Mouse (Mus musculus) heart, postnatal 36 days (tissue): ENCODE data around the gene Pde2a. TPM values are rescaled to one million over a fixed set of nuclear protein-coding genes. Genes with fewer than 3 reads are reported as not detected.
A peak's percentile ranks its signal among the peaks of the same experiment; 100 is the strongest.

ENCODE experiments used
- DNase-seq, 2 experiments: peaks; one replicate each; pipeline ENCODE4 v3.0.0; 2021 to 2022
- intact Hi-C: fragments of 180-260 bp; cut with DNase I; formaldehyde crosslinking; loops from one replicate; pipeline ENCODE4 v1.15.1; 2025
- total RNA-seq, 2 experiments: library from RNA; stranded (reverse); gene quantifications; 2 replicates each; pipeline ENCODE4 v1.2.3; 2021

Gene Pde2a
- total RNA-seq, 2 experiments from 2014 or later, result 51.8 to 74.3 TPM

DNA sequence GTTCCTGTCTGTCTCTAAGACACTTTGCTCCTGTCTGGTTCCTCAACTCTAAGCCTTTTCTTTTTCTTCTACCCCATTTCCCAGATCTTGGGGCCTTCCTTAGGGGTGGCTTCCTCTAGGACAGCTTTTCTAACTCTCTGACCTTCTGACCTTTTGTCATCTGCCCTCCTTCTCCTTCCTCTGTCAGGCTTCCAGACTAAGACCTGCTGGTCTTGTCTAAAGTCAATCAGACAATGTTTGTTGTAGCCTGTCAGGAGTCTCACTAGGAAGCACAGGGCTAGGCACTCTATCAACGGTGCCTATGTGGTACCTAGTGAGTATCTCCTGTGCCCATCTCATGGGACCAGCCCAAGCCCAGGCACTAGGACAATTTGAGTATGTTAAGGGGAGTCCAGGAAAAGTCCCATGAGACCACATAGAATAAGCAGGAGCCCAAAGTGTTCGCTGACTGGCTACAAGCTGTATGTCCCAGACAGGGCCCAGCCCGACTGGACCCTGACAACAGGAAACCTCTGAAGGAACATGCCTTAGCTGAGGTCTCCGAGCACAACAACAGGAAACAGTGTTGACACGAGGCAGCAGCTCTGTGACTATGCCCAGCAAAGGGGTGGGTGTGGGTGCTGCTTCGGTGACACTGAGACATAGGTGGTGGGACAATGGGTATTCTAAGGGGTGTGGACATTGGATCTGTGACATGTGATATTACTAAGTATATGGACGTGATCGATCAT, 44.5 kb downstream of the Pde2a start:
- intact Hi-C loops, result no loop called here
- DNase-seq, result no peak

GRCm38 (mm10) chr7:101466581-101467081, 45.1 kb downstream of the Pde2a start:
- no peak for DNase-seq
- intact Hi-C loops, result no loop called here

DNA sequence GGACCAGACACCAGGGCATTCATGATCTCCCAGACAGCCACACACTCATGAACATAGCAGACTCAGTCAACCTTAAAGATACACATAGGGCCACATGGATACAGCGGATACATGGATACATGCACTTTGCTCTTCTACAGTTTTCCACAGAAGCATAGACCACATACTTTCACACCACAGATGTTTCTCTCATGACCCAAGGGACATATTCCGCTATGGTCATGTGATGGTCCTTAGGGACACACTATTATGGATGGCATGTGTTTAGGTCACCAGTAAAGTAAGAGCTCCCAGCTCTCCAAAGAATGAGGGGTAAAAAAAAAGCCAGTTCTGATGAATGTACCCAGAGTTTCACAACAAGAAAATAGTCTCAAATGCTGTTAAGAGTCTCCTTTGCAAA, 49.9 kb downstream of the Pde2a start:
- no peak for DNase-seq
- intact Hi-C loops, result no loop called here

GRCm38 (mm10) chr7:101471968-101472480, 50.5 kb downstream of the Pde2a start:
- intact Hi-C loops, result loop anchor here (2.0 kb wide), 1 partner anchor 19 kb away; no protein-coding TSS in a partner anchor
- DNase-seq, result no peak

- DNase-seq, result peak; percentile 64 to 69
- intact Hi-C loops, result loop anchor here (2.0 kb wide), 1 partner anchor 20 kb away; no protein-coding TSS in a partner anchor
These were observed 51.4 kb downstream of the Pde2a start for GRCm38 (mm10) chr7:101472598-101473558.

DNA sequence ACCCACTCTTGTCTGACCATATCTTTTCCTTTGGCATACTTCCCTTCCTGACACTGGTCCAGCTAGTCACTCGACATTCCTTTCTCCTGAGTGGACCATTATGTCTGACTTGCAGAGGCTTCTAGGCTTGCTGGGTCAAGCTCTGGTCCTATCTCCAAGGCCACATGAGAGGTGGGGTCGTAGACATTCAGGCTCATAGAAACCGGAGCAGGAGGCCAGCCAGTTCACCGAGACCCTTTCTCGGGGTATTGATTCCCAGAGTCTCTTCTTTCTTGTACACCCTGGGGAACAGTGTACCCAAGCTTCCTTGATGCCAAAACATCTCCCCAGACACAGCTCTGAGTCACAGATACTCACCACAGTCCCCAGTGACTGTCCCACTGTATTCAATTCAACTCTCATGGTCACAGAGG, 52.9 kb downstream of the Pde2a start:
- intact Hi-C loops, result no loop called here
- DNase-seq, result no peak

- intact Hi-C loops, result no loop called here
- DNase-seq, result no peak
These were observed 54.5 kb downstream of the Pde2a start for GRCm38 (mm10) chr7:101476028-101476427.

DNA sequence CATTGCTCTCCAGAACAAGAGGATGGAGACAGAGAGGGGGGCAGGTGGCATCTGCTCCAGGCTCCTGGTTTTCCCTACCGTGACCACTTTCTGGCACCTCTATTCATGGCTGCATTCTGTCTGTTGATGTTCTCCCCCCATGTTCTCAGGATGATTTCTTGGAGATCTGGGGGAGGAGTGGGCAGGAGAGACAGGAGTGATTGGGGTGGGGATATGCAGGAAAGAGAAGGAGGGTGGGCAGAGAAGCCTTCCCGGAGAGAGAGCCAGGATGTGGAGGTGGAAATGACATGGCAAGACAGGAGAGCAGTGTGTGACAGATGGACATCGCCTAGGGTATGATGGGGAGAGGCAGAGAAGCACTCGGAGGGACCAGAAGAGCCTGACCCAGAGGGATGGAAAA, 55.0 kb downstream of the Pde2a start:
- intact Hi-C loops, result no loop called here
- no peak for DNase-seq

- intact Hi-C loops, result no loop called here
- no peak for DNase-seq
These were observed 55.7 kb downstream of the Pde2a start for GRCm38 (mm10) chr7:101477200-101477599.

DNA sequence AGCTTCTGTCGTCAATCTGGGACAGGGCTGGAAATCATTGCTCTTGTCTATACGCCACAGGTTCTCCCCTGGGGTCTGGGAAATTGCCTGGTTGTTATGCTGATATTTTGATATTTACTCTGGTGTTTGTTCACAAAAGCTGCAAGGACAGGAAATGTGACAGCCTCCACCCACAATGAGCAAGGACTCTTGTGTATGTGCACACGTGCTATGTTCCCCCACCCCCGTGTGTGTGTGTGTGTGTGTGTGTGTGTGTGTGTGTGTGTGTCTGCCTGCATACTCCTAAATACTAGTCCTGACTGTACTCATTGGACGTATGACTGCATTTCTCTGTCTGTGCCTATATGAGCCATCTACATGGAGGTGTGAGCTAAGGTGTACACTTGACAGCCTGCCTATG, 56.6 kb downstream of the Pde2a start:
- DNase-seq, result no peak
- intact Hi-C loops, result no loop called here

- intact Hi-C loops, result loop anchor here (2.0 kb wide), 1 partner anchor 19 kb away; no protein-coding TSS in a partner anchor
- no peak for DNase-seq
These were observed 58.4 kb downstream of the Pde2a start for GRCm38 (mm10) chr7:101479841-101480240.

DNA sequence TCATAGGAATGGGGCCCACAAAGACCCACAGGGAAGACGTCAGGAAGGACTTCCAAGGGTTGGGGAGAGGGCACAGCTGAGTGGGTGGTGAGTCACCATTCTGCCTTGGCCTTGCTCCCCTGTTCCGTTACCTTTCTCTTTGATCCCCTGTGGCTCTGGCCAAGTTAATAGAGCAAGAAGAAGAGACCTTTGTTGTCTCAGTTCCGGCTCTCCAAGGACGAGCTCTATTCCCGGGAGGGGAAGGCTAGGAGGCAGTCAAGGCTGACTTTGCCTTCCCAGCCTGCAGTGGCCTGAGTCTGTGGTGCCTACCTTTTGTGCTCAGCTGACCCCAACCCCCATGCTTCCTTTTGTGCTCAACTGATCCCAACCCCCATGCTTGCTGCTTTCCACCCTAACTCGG, 59.2 kb downstream of the Pde2a start:
- intact Hi-C loops, result loop anchor here (2.0 kb wide), 1 partner anchor 20 kb away; no protein-coding TSS in a partner anchor

DNA sequence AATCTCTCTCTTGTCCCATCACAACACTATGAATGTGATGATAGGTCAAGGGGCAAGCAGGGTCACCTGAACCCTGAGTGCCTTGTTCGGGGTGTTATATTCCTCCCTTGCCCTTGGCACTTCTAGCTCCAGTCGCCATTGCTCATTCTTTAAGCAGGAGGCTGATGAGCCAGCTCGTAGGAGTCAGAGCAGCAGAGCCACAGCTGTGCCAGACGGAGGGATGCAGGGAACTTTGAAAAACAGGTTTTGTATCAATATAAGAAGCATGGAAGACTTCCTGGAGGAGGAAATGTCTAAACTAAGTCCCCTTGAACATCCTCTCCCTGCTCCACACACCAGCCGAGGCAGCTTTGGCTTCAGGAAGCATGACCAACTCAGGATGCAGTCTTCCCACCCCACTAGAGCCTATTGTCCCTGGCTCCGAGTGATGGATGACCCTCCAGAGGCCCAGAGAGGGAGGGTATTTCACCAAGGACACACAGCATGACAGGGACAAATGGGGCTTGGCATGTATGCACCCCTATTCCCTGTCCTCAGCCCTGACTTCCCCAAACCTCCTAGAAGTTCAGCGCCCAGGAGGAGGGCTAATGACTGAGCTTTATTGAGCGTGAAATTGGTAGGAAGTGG, 60.5 kb downstream of the Pde2a start:
- intact Hi-C loops, result loop anchor here (2.0 kb wide), 1 partner anchor 21 kb away; no protein-coding TSS in a partner anchor

More for the DNA sequence above, 59.2 kb downstream of the Pde2a start:
- DNase-seq, result no peak

GRCm38 (mm10) chr7:101482499-101483081, 61.1 kb downstream of the Pde2a start:
- intact Hi-C loops, result no loop called here
- DNase-seq, result peak in 1 of 2 experiments; percentile 2

More for the DNA sequence above, 60.5 kb downstream of the Pde2a start:
- no peak for DNase-seq

DNA sequence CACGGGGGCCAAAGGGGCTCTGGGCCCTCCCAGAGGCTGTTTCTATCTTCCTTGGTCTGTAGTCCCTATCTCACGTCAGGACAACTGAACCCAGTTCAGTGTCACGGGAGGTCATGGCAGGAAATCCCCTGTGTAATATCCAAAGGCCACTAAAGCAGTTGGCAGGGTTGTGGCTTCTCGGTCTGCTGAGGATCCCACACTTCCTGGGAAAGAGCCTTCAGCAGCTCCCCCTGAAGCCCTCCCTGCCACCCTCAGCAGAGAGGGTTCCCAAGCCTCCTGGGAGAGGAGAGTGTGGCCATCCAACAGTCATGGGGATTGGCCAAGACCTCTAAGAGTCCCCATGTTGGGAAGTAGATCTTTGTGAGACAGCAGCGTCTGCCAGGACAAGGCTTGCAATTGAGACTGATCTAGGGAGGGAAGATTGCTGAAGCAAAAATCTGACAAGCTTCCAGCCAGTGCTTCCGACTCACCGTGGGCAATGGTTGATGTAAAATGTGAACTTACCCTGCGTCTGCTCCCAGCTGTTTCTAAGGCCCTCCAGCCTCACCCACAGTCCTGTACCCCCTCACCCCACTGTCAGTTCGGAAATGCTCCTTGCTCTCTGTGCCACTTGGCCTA, 62.1 kb downstream of the Pde2a start:
- intact Hi-C loops, result no loop called here
- DNase-seq, result peak in 1 of 2 experiments; percentile 10

DNA sequence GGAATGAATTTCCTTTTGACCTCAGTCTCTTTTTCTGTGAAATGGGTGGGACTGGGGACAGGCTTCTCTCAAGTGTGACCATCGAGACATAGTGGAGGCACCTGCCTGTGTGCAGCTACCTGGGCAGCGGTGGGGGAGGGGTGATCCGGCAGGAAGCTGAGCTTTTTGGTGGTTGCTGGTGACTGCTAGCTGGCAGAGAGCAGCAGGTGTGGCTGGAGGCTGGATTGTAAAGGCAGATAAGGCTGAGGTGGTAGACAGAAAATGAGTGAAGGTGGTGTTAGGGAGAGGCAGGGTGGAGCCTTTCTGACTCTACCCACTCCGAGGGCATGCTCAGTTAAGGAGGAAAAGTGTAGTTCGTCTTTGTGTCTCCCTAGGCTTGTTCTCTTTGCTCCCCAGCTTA, 65.6 kb downstream of the Pde2a start:
- intact Hi-C loops, result no loop called here

DNA sequence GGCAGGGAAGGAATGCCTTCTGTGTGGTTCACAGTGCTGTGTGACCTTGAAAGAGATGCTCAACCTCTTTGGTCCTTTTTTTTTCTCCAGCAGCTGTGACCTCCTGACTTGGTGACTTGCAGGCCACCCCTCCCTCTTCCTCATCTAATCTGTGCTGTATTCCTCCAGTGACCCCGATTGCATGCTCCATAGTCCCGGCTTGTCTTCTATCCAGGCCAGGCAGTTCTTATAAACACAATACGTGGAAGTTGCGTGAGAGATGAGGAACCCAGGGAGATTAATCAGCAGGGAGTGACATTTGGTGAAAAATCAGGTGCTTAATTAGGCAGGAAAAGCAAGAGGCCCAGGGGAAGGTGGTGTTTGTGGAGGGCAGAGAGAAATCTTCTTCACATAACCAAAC, 69.5 kb downstream of the Pde2a start:
- no peak for DNase-seq
- intact Hi-C loops, result no loop called here

More for the DNA sequence above, 65.6 kb downstream of the Pde2a start:
- no peak for DNase-seq

GRCm38 (mm10) chr7:101498385-101498784, 76.9 kb downstream of the Pde2a start:
- intact Hi-C loops, result no loop called here
- DNase-seq, result no peak

- intact Hi-C loops, result no loop called here
- no peak for DNase-seq
These were observed 77.8 kb downstream of the Pde2a start for GRCm38 (mm10) chr7:101499251-101499650.
